In genomic region chr10:19613111-19613753, GRCm38 (mm10) we compare ENCODE assay signal across 9 mouse cellular contexts. TPM values are rescaled to one million over a fixed set of nuclear protein-coding genes. Genes with fewer than 3 reads are reported as not detected.
DNase-seq lines count a peak whose midpoint lies in the region; ATAC-seq and TF ChIP-seq lines count a peak whose summit lies in the region.
"Had no signal": no experiment of that assay in that cellular context is flagged by ENCODE, and none has a peak within 500 bp of the region (broad histone marks: within the 10 kb centered on the region; RNA-seq: fewer than 3 reads in every experiment).

No protein-coding gene starts in this region.

- H3K4me2 ChIP-seq in embryonic facial prominence, embryonic 13.5 days = peak overlapping the region; percentile 20; the same call in 1 of the 2 replicates
- no peak overlapping the region for H3K4me2 ChIP-seq in neural tube, embryonic 15.5 days

- no peak for ATAC-seq in embryonic facial prominence, embryonic 13.5 days (ENCODE audit: insufficient number of reproducible peaks, insufficient read depth, low FRiP score, low TSS enrichment, low read depth)
- no peak for ATAC-seq in neural tube, embryonic 15.5 days (ENCODE audit: low FRiP score)

- no peak for TF ChIP-seq CTCF in gastrocnemius, adult 2 months (IDR thresholded peaks at IDR 0.05)

- 32% methylated on average over 7 of the region's 7 CpGs for WGBS in embryonic facial prominence, embryonic 13.5 days
- WGBS in limb, embryonic 10.5 days = 58% methylated on average over 7 of the region's 7 CpGs
- 64% methylated on average over 7 of the region's 7 CpGs for WGBS in neural tube, embryonic 15.5 days
- WGBS in forebrain, embryonic 10.5 days = 76% methylated on average over 7 of the region's 7 CpGs

- no peaks in the 10 kb centered on the region for H3K9me3 ChIP-seq in embryonic facial prominence, embryonic 13.5 days
- H3K9me3 ChIP-seq in limb, embryonic 10.5 days (replicated peaks) = no peaks in the 10 kb centered on the region
- H3K9me3 ChIP-seq in neural tube, embryonic 15.5 days (replicated peaks) = no peaks in the 10 kb centered on the region
- no peaks in the 10 kb centered on the region for H3K9me3 ChIP-seq in forebrain, embryonic 10.5 days

- intact Hi-C loops in gastrocnemius, adult 2 months (cut with DNase I) = no loop called here

- 0 out of 2 replicates have a peak overlapping the region, but pooled peaks have one; percentile 15 for H3K4me3 ChIP-seq in gastrocnemius, adult 2 months
- no peak overlapping the region for H3K4me3 ChIP-seq in embryonic facial prominence, embryonic 13.5 days
- H3K4me3 ChIP-seq in limb, embryonic 10.5 days = no peak overlapping the region
- no peak overlapping the region for H3K4me3 ChIP-seq in neural tube, embryonic 15.5 days (replicated peaks)
- no peak overlapping the region for H3K4me3 ChIP-seq in forebrain, embryonic 10.5 days

- H3K4me1 ChIP-seq in embryonic facial prominence, embryonic 13.5 days = peaks cover 12% of the 10 kb centered on the region
- peaks cover 13% of the 10 kb centered on the region; the same call in 1 of the 2 replicates for H3K4me1 ChIP-seq in limb, embryonic 10.5 days
- H3K4me1 ChIP-seq in neural tube, embryonic 15.5 days = no peaks in the 10 kb centered on the region
- 0 out of 2 replicates have a peak, but pooled peaks cover 7% of the 10 kb centered on the region for H3K4me1 ChIP-seq in forebrain, embryonic 10.5 days

- H3K36me3 ChIP-seq in embryonic facial prominence, embryonic 13.5 days = peaks cover 10% of the 10 kb centered on the region
- peaks cover 15% of the 10 kb centered on the region for H3K36me3 ChIP-seq in limb, embryonic 10.5 days
- peaks cover 7% of the 10 kb centered on the region; the same call in 1 of the 2 replicates for H3K36me3 ChIP-seq in neural tube, embryonic 15.5 days
- H3K36me3 ChIP-seq in forebrain, embryonic 10.5 days (replicated peaks) = peaks cover 9% of the 10 kb centered on the region

- DNase-seq in gastrocnemius, adult 2 months = peak; percentile 56
- DNase-seq in gastrocnemius, adult 8-10 months (ENCODE audit: low spot score in 2 of 2) = no peak
- no peak for DNase-seq in limb, embryonic 10.5 days (ENCODE audit: low spot score)
- DNase-seq in right cerebral cortex, postnatal 4 days = no peak
- no peak for DNase-seq in forebrain, embryonic 10.5 days (ENCODE audit: extremely low spot score, low spot score)
- DNase-seq in spleen, postnatal 14 days (ENCODE audit: low spot score in 2 of 2) = no peak

- peak overlapping the region; percentile 60 for H3K27ac ChIP-seq in gastrocnemius, adult 2 months
- peak overlapping the region; percentile 85 for H3K27ac ChIP-seq in embryonic facial prominence, embryonic 13.5 days
- H3K27ac ChIP-seq in limb, embryonic 10.5 days = peak overlapping the region; percentile 34; the same call in 1 of the 2 replicates
- peak overlapping the region; percentile 10; the same call in 1 of the 2 replicates for H3K27ac ChIP-seq in neural tube, embryonic 15.5 days (replicated peaks)
- no peak overlapping the region for H3K27ac ChIP-seq in forebrain, embryonic 10.5 days

- no peak overlapping the region for H3K9ac ChIP-seq in embryonic facial prominence, embryonic 13.5 days
- H3K9ac ChIP-seq in neural tube, embryonic 15.5 days (replicated peaks) = no peak overlapping the region

- no peaks in the 10 kb centered on the region for H3K27me3 ChIP-seq in embryonic facial prominence, embryonic 13.5 days
- no peaks in the 10 kb centered on the region for H3K27me3 ChIP-seq in limb, embryonic 10.5 days (ENCODE audit: low read depth, poor library complexity, severe bottlenecking)
- H3K27me3 ChIP-seq in neural tube, embryonic 15.5 days (replicated peaks) = no peaks in the 10 kb centered on the region
- H3K27me3 ChIP-seq in forebrain, embryonic 10.5 days (ENCODE audit: poor library complexity, severe bottlenecking) = no peaks in the 10 kb centered on the region

RNA-seq across cellular contexts. Expression of gene Il22ra2, which starts 8.6 kb away (rescaled TPM):
- not detected for total RNA-seq in gastrocnemius, adult 2 months (2021)
- not detected for total RNA-seq in gastrocnemius, adult 8-10 months (2022)
- not detected in 2 replicates for polyA plus RNA-seq in embryonic facial prominence, embryonic 13.5 days (2015; fragmentation: Nextera tagmentation; extraction: Ambion mirVana)
- polyA plus RNA-seq in limb, embryonic 10.5 days (2016; fragmentation: Nextera tagmentation; extraction: Ambion mirVana) = not detected in 2 replicates
- not detected in 2 replicates for polyA plus RNA-seq in neural tube, embryonic 15.5 days (2015; fragmentation: Nextera tagmentation; extraction: Ambion mirVana)
- polyA plus RNA-seq in forebrain, embryonic 10.5 days (2016; fragmentation: Nextera tagmentation; extraction: Ambion mirVana) = not detected in 2 replicates
- total RNA-seq: gastrocnemius, postnatal 4 days had no signal

RNA-seq across cellular contexts. Expression of gene Ifngr1, which starts 21.5 kb away (rescaled TPM):
- total RNA-seq in gastrocnemius, adult 2 months (2021) = 10 to 100 TPM; 25.4 to 31.8 TPM
- total RNA-seq in gastrocnemius, adult 8-10 months (2022) = 10 to 100 TPM; 13.2 to 24.6 (median 20.5) TPM
- polyA plus RNA-seq in embryonic facial prominence, embryonic 13.5 days (2015; fragmentation: Nextera tagmentation; extraction: Ambion mirVana) = 36.9 and 40.3 TPM in 2 replicates
- 28.1 and 34.6 TPM in 2 replicates for polyA plus RNA-seq in limb, embryonic 10.5 days (2016; fragmentation: Nextera tagmentation; extraction: Ambion mirVana)
- polyA plus RNA-seq in neural tube, embryonic 15.5 days (2015; fragmentation: Nextera tagmentation; extraction: Ambion mirVana) = 24.6 and 48.5 TPM in 2 replicates
- polyA plus RNA-seq in forebrain, embryonic 10.5 days (2016; fragmentation: Nextera tagmentation; extraction: Ambion mirVana) = 27.7 and 30.0 TPM in 2 replicates
